Mouse (Mus musculus): ENCODE data around the gene Gas2l3.

The Gas2l3 gene

DNA sequence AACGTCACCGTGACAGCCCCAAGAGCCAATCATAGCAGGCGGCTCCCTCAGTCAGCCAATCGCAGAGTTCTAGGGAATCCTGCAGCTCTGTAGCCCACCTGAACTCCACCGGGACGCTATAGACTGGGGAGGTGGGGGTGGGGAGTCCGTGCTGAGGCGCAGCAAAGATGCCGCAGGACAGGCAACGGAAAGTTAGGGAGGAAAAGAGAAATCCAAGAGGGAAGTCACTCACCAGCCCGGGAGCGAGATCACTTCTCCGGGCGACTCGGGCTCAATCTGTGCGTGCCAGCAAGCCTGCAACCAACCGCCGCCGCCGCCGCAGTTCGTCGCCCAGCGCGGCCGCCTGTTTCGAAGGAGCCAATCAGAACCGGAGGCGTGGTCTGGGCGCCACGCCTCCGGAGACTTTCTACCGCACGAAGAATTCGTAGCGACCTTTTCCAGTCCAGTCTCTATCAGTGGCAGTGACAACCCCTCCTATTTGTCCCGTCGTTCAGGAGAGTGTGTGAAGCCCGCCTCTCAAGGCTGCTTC, at the start of gene Gas2l3:
TSS of gene Gas2l3 (minus strand) at position 345 of the 529 bp plus-strand sequence.
- peak; percentile 66 for DNase-seq

DNA sequence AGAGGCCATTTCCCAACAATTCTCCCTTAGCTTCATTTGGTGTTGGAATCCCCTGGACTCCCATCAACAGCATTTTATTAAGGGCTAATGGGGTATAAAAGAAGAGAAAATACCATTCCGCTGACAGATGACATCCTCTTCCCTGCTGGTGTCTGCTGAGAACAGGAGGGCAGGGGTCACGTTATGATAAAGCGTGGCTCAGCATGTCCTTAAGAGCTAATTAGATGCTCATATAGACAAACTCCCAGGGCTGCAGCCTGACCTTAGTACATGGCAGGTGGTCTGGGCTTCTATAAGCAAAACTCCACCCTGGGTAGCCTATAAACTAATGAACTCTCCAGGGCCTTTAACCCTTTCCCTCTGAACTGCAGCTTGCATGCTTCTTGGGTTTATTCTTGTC, 47.6 kb upstream of the Gas2l3 start:
- no peak for DNase-seq

DNA sequence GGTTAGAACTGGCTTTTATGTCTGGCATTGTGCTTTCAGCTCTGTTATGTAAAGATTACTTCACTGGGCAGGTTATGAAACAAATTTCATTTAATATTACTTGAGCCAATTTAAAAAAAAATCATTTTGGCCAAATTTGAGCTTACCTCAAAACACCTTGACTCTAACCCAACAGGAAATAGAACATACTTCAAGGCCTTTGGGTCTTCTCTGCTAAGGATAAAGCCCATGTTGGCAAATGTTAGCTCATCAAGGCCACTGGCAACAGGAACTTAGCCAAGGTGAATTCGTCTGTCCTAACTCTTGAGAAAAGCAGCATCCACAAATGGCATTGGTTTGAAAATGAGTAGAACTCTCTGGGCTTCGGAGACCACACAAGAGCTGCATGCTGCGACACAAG, 46.5 kb upstream of the Gas2l3 start:
- no peak for DNase-seq

DNA sequence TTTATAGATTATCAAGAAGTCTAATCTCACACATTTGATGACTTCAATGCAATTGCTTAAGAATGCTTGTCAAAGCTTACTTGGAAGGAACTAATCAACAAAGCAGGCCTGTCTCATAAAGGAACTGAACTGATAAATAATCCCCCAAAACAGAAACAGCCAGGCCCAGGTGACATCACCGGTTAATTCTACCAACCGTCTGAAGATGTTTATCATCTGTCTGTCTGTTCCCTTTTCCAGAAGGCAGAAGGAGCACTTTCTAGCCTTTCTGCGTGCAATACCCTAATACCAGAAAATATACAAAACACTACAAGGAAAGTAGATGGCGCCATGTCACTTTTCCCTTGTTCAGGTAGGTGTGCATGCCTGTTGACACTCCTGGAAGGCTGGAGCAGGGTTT, 45.7 kb upstream of the Gas2l3 start:
- no peak for DNase-seq

DNA sequence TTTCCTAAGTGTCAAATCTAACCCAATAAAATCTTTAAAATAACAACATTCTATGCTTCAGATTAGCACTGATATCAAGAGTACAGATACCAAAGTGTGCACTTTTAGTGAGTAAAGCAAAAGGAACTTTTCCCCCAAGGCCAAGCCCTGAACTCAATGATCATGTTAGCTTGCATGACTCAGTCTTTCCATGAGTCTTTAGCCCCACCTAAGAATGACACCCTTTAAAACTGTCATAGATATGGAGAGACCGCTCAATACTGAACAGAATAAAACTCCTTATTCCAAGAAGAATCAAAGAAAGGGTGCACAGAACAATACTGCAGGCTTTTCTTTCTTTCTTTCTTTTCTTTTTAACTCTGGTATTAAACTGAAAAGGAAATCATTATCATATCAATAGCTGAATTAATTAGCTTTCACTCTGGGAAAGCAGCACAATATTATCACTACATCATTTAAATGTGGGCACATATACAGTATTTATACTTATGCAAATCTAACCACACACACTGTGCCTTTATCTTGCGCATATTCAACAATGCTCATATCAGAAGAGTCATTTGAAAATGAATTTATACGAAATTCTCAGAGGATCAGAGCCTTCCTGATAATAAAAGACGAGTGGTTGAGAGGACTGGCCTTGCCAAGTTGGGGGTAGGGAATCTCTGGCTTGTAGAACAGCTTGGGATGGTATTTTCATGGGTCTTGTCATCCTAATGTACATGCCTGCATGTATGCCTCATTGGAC, 43.4 kb upstream of the Gas2l3 start:
- DNase-seq: no peak

DNA sequence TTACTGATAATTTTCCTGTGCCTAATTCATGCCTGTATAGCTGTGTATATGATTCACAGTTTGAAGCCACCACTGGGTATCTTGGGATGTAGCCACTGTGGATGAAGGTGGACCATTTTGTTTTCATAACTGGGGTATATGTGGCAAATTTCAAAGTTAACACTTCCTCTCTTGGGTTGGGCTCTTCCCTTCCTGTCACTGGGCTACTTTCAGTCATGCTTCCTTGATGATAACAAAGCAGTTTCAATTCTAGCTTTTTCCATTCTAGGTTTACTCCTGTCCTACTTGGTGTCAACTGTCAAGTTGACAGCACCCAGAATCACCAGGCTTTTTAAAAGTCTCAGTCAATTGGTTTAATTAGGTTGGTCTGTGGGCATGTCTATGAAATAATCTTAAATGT, 41.1 kb upstream of the Gas2l3 start:
- no peak for DNase-seq

DNA sequence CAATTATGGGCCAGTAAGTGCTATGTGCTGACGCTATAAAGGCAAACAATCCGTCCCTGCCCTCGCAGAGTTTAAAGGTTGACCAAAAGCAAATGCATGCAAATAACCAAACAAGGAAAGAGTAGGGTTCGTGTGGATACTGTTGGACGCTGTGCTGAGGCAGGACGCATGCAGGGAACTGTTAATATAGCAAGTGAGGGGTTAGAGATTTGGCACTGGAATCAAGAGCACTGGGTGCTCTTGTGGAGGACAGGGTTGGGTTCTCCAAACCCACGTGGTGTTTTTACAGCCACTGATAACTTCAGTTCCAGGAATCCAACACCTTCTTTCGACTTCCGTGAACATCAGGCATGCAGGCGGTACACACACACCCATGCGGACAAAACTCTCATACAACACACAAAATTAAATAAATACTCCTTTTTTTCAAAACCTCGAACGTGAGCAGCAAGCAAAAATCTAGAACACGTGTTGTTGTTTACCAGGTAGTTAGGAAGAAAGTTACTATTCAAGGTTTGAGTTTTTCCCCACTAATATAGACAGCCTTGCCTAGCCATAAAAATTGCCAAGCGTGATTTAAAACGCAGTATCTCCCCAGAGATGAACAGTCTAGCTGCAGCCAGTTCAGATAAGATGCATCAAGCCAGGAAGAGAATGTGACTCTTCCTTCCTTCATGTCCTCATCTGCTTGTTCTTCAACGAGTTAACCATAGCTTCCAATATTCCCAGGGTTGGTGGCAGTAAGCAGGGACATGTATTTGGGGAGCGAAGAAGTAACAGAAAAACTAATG, 40.2 kb upstream of the Gas2l3 start:
- no peak for DNase-seq

DNA sequence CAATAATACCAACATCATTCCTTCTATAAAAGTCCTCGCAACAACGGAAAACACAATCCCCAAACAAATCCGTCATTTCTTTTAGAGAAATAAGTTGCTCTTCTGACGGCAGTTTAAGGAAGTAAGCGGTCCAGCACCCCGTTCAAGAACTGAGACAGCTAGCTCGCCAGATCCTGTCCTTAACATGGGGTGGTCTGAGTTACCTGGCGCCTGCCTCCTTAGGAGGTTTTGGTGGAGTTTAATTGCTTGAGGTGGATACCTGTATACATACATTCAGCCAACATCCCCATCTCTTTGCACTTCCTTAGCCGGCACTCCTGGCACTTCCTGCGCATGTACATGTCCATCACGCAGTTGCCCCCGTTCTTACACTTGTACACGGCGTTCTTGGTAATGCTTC, 39.3 kb upstream of the Gas2l3 start:
- no peak for DNase-seq

DNA sequence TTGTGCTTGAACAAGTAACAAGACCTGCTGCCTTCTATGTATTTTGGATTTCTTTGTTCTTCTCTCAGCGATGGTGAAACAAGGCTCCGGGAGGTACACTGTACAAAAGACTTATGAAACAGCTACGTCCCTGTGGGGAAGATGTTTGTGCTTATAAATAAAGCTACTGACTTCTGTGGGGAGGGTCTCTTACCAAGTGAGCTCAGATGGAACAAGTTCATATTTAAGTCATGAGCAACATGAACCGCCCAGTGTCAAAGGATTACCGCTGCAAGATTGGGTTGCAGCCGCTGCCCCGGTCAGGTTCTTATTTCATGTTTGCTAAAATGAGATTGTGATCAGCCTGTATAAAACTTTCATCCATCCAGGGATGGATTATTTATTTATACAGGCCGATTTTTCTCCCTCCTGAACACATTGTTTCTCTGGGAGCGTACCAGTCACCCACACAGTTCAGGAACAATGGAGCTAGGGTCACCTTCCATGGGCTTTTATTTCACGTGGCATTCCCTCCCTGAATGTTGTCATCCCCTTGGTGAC, 38.4 kb upstream of the Gas2l3 start:
- DNase-seq: no peak

DNA sequence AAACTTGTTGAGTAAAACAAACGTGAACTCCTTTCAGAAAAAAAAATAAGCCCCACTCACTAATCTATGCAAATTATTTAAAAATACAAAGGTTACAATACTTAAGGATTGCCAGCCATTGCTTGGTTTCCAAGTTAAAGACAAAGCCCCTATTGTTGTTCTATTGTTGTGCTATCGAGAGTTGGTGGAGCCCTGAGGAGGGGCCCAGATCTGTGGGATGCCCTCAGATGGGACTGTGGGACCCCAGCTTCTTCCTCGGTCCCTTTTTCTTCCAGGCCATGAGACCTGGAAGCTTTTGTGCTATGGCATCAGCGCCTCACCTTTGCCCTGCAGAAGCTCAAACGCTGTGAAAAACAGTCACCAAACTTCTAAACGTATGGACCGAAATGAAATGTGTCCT, 37.9 kb upstream of the Gas2l3 start:
- no peak for DNase-seq

DNA sequence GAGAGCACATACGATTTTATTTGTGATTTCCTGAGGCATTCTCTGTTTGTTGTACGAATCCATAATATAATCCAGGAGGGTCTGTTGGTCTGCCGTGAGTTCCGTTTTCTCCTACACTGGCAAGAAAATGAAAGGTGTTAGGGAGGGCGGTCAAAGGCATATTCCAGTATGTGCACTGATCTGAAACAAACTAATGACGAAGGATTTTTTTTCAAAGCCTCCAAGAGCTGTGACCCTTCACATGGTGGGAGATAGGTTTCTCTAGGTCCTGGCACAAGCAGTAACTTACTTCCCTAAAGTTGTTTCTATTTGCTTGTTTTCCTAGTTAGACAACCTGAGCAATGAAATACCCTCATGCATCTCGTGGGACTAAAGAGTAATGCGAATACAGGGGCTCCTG, 35.0 kb upstream of the Gas2l3 start:
- no peak for DNase-seq

DNA sequence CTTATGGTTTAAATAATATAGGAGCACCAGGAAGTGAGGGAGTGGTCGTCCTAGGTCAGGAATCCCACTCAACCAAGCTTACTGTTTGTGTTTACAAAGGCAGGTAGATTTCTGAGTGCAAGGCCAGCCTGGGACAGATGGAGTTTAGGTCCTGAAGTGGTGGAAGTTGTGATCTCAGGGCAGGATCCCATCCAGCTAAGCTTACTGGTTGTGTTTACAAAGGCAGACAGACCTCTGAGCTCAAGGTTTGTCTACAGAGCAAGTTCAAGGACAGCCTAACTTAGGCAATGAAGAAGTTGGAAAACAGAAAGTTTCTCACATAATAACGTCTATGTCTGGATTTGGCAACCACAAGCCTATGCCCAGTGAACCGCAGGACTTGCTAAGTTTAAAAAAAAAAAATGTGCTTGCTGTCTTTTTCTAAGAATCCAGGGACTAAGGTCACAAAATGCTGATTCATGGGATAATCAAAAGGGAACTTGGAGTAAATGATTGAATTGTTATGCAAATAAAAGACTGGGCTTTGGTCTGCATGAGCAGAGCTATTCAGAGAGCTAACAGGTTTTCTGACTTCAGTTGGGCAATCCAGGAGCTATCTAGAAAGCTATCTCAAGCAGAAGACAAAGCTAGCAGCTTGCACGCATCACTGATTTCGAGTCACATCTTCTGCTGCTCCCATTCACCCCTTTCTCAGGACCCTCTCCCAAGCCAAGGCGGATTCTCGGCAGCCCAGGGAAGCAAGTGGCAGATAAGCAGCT, 27.0 kb upstream of the Gas2l3 start:
- DNase-seq: no peak

DNA sequence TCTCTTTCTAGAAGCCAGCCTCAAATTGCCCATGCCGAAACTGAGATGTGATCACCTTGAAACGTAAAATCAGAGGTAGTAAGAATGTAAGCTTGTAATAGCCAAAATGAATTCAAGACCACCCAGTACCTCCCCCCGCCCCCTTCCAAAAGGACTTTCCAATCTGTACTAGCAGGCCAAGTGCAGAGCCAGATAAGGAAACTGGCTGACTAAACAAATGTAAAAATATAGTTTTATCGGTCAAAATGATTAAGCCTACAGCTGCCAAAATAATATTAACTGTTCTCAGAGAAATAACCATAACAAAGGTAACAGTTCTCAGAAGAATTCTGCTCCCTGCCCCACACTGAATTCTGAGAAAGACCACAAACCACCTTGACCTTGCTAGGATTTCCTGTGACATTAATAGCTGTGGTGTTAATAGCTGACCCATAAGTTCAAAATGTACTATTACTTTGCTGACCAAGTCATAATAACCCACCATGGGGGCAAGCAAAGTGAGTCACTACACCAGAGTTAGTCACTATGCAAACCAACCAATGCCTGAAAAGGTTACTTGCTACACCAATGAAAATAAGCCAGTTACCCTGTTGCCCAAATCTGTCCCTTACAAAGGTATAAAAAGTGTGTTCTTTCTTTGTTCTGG, 21.1 kb upstream of the Gas2l3 start:
- DNase-seq: no peak

DNA sequence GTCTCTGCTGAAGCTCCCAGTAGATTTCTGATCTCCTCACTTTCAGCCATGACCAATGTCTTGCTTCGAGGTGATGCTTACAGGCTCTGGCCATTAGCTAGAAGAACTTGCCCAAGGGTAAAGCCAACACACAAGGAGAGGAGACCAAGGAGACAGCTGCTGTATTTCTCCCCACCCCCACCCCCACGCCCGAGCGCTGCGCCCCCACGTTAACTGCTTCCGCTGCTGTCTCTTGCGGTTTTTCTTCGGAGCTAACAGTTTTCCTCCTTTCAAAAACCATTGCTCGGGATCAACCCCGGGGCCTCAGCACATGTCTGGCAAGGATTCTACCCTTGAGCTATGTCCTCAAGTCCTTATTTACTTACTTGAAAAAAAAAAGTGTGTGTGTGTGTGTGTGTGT, 19.1 kb upstream of the Gas2l3 start:
- no peak for DNase-seq

DNA sequence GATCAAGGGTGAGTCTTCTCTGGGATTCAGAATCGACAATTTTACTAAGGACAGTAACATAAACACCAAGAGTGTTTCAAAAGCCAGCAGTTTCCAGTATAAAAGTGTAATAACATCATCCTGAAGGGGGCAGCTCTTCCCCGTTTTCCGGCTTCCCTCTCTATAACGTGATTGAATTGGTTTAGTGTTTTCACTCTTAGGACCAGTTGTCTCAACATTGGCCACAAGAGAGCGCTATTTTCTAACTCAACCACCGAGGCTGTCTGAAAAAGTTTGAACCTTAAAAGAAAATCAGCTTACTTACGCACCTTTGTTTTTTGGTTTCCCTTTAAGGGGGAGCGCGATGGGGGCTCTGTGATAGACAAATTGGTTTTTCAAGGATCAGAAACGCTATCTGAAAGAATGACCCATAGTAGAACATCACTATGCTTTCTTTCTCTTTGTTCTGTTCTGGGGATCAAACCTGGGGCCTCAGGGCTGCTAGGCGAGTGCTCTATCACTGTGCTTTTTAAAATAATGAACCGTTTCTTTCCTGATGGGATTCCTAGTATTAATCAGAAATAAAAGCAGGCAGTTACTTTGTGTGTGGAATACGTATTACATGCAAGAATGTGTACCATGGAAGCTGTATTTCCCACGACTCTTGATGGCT, 18.2 kb upstream of the Gas2l3 start:
- peak; percentile 58 for DNase-seq

DNA sequence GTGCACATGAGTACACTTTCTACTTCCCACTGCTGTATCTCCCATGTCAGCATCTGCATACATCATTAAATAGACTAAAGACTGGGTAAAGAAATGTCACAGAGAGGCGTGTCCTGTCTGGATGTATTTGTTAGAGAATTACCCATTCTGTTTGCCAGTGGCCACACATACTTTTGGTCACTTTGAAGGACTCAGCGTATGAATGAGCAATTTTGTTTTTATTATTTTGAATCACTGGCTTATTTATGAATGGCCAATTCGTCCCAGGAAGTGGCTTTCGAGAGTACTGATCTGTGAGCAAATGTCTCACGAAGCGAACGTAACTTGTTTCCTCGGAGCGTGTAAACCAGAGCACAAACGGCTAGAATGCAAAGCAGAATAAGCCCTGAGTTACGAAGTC, 17.2 kb upstream of the Gas2l3 start:
- no peak for DNase-seq

DNA sequence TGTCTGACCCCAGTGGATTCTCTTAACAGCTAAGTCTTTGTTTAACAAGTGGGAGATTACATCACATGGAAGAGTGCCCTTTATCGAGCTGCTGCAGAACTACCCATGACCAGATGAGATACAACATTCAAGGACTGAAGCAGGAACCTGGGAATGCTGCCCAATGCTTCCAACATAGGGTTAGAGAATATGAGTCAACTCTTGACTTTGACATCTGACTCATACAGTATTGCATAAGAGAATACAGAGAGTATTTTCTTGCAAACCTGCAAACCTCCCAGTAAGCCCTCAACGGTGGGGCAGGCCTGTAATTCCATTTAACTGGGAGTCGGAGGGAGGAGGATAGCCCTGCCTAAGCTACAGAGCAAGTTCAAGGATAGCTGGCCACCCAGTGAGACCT, 15.0 kb upstream of the Gas2l3 start:
- no peak for DNase-seq

DNA sequence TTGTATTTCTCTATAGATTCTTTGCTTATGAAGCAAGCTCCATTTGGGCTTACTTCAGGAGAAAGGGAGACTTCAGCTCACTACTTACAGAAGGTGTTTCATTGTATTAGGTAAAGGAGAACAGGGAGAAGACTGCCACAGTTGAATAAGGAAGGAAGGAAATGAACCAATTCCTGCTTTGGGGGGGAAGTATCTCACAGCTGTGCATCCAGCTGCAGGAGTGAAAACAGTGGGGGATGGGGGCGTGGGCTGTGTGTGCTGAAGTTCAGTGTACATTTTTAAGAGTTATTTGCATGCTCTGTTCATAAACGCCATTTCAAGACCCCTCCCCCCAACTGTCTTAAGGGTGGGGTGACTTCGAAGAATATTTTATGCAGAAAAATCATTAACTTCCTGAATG, 10.0 kb upstream of the Gas2l3 start:
- no peak for DNase-seq

DNA sequence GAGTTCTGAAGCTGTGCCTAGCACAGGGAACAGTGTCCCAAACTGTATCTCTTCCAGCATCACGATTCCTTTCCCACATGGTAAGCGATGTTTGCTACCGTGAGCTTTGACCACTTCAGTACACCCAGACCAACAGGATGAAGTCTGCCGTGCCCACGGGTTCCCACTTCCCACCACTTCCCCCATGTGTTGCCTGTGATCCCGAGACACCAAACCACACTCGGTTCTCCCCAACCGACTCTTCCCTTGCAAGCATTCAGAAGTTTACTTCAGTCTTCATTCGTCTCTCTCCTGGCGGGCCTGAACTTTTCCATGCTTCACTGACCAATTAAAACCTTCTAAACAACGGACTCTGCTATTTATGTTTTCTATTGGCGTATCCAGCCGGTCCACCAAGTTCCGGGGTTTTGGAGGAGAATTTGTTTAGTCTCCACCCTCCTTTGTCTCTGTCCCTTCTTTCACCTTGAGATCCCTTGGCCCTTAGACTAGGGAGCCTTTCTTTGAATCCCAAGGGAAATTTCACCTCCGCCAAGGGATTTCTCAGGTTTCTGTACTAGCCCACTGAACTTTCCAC, 9.4 kb upstream of the Gas2l3 start:
- DNase-seq: no peak

DNA sequence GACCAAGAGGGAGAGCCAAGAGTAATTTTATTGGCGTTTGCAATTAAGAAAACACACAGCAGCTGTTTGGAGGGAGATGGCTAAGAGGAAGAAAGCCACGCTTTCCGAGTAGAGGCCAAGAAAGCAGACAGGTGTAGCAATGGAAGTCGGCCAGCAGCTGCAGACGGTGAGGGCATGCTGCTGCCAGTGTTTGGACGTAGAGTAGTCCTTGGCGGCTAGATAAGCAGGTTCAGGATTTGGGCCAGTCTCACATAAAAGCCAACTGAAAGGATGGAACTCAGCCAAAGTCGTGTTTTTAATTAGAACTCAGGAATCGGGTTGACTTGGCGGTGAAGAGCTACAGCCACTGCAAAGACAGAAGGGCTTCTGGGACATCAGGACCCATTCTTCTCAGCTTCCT, 6.6 kb upstream of the Gas2l3 start:
- peak; percentile 18 for DNase-seq

DNA sequence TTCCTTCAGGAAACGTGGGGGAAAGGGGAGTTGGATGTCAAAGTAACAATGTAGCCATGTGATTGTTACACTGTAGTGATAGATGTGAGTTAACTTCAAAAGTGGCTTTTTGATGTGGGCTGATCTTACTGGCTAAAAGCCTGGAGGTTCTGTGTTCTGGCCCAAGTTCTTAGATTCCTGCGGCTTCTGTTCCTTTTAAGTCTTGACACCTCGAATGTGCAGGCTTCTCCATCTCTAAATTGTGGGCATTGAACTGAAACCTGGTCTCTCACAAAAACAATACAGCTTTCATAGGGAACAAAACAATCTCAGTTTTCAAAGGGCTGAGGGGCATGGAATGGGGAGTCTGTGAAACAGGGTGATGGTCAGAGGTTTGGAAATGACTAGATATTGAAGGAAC, 614 bp upstream of the Gas2l3 start:
- DNase-seq: no peak

DNA sequence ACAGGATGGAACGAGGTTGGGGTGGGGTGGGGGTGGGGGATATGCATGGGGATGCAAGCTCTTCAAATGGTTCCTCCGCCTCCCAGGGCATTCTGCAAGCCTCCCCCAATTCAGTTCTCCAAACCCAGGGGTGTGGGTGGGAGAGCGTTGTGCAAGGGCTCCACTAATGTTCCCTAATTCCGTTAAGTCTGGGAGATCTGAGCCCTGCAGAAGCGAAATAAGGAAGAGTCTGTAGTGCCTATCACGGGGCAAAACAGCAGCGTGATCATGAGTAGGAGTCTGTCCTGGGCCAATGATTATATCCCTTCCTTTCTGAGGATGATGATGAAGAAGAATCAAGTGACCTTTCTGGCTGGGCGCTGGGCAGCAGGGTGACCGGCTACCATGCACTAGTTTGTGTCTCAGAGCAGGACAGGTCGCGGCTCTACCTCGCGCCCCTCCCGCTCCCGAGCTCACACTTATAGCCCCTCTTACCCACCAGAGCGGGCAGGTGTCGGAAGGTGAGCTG, 598 bp downstream of the Gas2l3 start:
- DNase-seq: peak; percentile 7

Data from cerebellum, adult 9-11 months (tissue).